Mouse (Mus musculus) kidney, embryonic 14.5 days (tissue): ENCODE results near the gene Syce2. TPM values are rescaled to one million over a fixed set of nuclear protein-coding genes. Genes with fewer than 3 reads are reported as not detected.
A peak's percentile ranks its signal among the peaks of the same experiment; 100 is the strongest.

Experiments used
- ATAC-seq: fragments of 200-750 bp; cut with Nextera tagmentation; 2 replicates; pipeline ENCODE4 v1.8.0; 2017; ENCODE audit warnings: moderate number of reproducible peaks, mild to moderate bottlenecking, moderate TSS enrichment, moderate library complexity; ENCODE audit not compliant: low FRiP score, low TSS enrichment
- H3K27ac ChIP-seq: fragments of 300-500 bp; sonication (generic); 2 replicates; pipeline ENCODE4 v1.5.1; 2014; ENCODE audit warnings: low read depth, mild to moderate bottlenecking, low read length, moderate library complexity, mixed read lengths
- H3K27me3 ChIP-seq: fragments of 300-500 bp; sonication (generic); 2 replicates; pipeline ENCODE4 v1.6.1; 2014; ENCODE audit warnings: mild to moderate bottlenecking, low read length; ENCODE audit not compliant: control insufficient read depth, insufficient read depth
- H3K36me3 ChIP-seq: fragments of 300-500 bp; sonication (generic); 2 replicates; pipeline ENCODE4 v1.6.1; 2014; ENCODE audit warnings: low read length, mixed read lengths; ENCODE audit not compliant: control insufficient read depth, insufficient read depth
- H3K4me1 ChIP-seq: fragments of 300-500 bp; sonication (generic); 2 replicates; pipeline ENCODE4 v1.6.1; 2014; ENCODE audit warnings: low read length, mixed read lengths; ENCODE audit not compliant: control insufficient read depth, insufficient read depth
- H3K4me2 ChIP-seq: fragments of 300-500 bp; sonication (generic); replicated peaks from 2 replicates; pipeline ENCODE4 v1.6.1; 2014; ENCODE audit warnings: low read depth, mild to moderate bottlenecking, low read length
- H3K4me3 ChIP-seq: fragments of 300-500 bp; sonication (generic); 2 replicates; pipeline ENCODE4 v1.5.1; 2014; ENCODE audit warnings: mild to moderate bottlenecking, low read length
- H3K9ac ChIP-seq: fragments of 300-500 bp; sonication (generic); 2 replicates; pipeline ENCODE4 v1.6.1; 2014; ENCODE audit warnings: low read depth, mild to moderate bottlenecking, low read length, moderate library complexity
- H3K9me3 ChIP-seq: fragments of 300-500 bp; sonication (generic); 2 replicates; pipeline ENCODE4 v1.6.1; 2016; ENCODE audit warnings: low read length; ENCODE audit not compliant: control insufficient read depth
- WGBS: fragments of 180-500 bp; shearing (Covaris S2); extraction: QIAGEN DNeasy Blood & Tissue Kit; methylation state at CpG from one replicate; pipeline ENCODE4 v1.1.7; 2014; 5-methylcytosine and 5-hydroxymethylcytosine counted together
- microRNA-seq: library from miRNA; unstranded; fragments of <30 nt; microRNA quantifications from one replicate; pipeline ENCODE4, GENCODE M21; 2016
- polyA plus RNA-seq: library from polyadenylated mRNA; unstranded; fragments of >200 nt; fragmentation: Nextera tagmentation; extraction: Ambion mirVana; gene quantifications from 2 replicates; pipeline ENCODE4 v1.2.1, GENCODE M21; 2014

The Syce2 gene
- polyA plus RNA-seq, 1 experiment from 2014 or later = 73.0 TPM

- peak overlapping the region; percentile 34; the same call in 1 of the 2 replicates for H3K9ac ChIP-seq
- peaks cover 60% of the 10 kb centered on the region for H3K27me3 ChIP-seq
- 22% methylated on average over 21 of the region's 23 CpGs for WGBS
- no peaks in the 10 kb centered on the region for H3K36me3 ChIP-seq
- peaks cover 9% of the 10 kb centered on the region; the same call in 1 of the 2 replicates for H3K4me1 ChIP-seq
- ATAC-seq = peak; percentile 56; the same call in 1 of the 2 replicates
- peak overlapping the region; percentile 65 for H3K4me2 ChIP-seq
- H3K27ac ChIP-seq = no peak overlapping the region
- peak overlapping the region; percentile 46 for H3K4me3 ChIP-seq
- no peaks in the 10 kb centered on the region; the same call in 1 of the 2 replicates for H3K9me3 ChIP-seq
These were observed 64.4 kb downstream of the Syce2 start for GRCm38 (mm10) chr8:84936041-84936961.

- WGBS = under 1% methylated on average over 47 of the region's 50 CpGs
- no peak within 1 kb of the TSS for H3K27ac ChIP-seq
- H3K27me3 ChIP-seq = peaks cover 57% of the 10 kb centered on the region
- H3K9ac ChIP-seq = peak within 1 kb of the TSS; percentile 34; the same call in 1 of the 2 replicates
- no peaks in the 10 kb centered on the region; the same call in 1 of the 2 replicates for H3K9me3 ChIP-seq
- H3K4me1 ChIP-seq = peaks cover 9% of the 10 kb centered on the region; the same call in 1 of the 2 replicates
- no peaks in the 10 kb centered on the region for H3K36me3 ChIP-seq
- peak within 1 kb of the TSS; percentile 65 for H3K4me2 ChIP-seq
- peak; percentile 59 for ATAC-seq
- H3K4me3 ChIP-seq = peak within 1 kb of the TSS; percentile 46
These were observed 65.1 kb downstream of the Syce2 start, which contains the start of gene Mast1 for GRCm38 (mm10) chr8:84936962-84937546. Gene Mast1, minus strand, starts transcription at chr8:84937359.

Small RNAs within 50 kb of the gene (microRNA-seq; reads per million reads assigned to microRNA genes)
- not detected for gene Gm24197
- gene Mir7069 = 4.4 reads per million, percentile 18 among the genes with 10 or more reads in this experiment

Other genes with a start within 250 kb of the Syce2 start
- 81.9 and 88.9 TPM in 2 replicates for gene Ier2, start 209.3 kb upstream of the Syce2 start, polyA plus RNA-seq
- 65.4 and 82.3 TPM in 2 replicates for gene Trmt1, start 185.8 kb upstream of the Syce2 start, polyA plus RNA-seq
- 28.1 and 33.1 TPM in 2 replicates for gene Nacc1, start 184.2 kb upstream of the Syce2 start, polyA plus RNA-seq
- gene Lyl1, start 170.7 kb upstream of the Syce2 start, polyA plus RNA-seq = 6.3 and 8.9 TPM in 2 replicates
- gene G430095P16Rik, start 149.1 kb upstream of the Syce2 start, polyA plus RNA-seq = 1.7 and 2.8 TPM in 2 replicates
- 9.4 and 10.9 TPM in 2 replicates for gene Nfix, start 71.8 kb upstream of the Syce2 start, polyA plus RNA-seq
- gene Dand5, start 49.3 kb upstream of the Syce2 start, polyA plus RNA-seq = 5.9 and 6.0 TPM in 2 replicates
- 49.2 and 54.2 TPM in 2 replicates for gene Gadd45gip1, start 40.6 kb upstream of the Syce2 start, polyA plus RNA-seq
- gene Rad23a, start 31.4 kb upstream of the Syce2 start, polyA plus RNA-seq = 124 and 125 TPM in 2 replicates
- gene Calr, start 25.2 kb upstream of the Syce2 start, polyA plus RNA-seq = 758 and 944 TPM in 2 replicates
- 90.4 and 105 TPM in 2 replicates for gene Farsa, start 15.1 kb upstream of the Syce2 start, polyA plus RNA-seq
- 28.6 and 43.3 TPM in 2 replicates for gene Gcdh, start 21.8 kb downstream of the Syce2 start, polyA plus RNA-seq
- gene Klf1, start 29.8 kb downstream of the Syce2 start, polyA plus RNA-seq = 1.2 and 1.7 TPM in 2 replicates
- gene Dnase2a, start 36.4 kb downstream of the Syce2 start, polyA plus RNA-seq = 10.8 and 12.1 TPM in 2 replicates
- gene Mast1, start 65.2 kb downstream of the Syce2 start, polyA plus RNA-seq = 0.21 and 0.35 TPM in 2 replicates
- gene Rtbdn, start 74.9 kb downstream of the Syce2 start, polyA plus RNA-seq = 0.16 TPM in 1 of 2 replicates, not detected in the other
- not detected in 2 replicates for gene Gm49661, start 97.3 kb downstream of the Syce2 start, polyA plus RNA-seq
- 965 and 1,048 TPM in 2 replicates for gene Prdx2, start 97.5 kb downstream of the Syce2 start, polyA plus RNA-seq
- gene Rnaseh2a, start 97.7 kb downstream of the Syce2 start, polyA plus RNA-seq = 143 and 154 TPM in 2 replicates
- gene Junb, start 106.6 kb downstream of the Syce2 start, polyA plus RNA-seq = 7.3 and 10.0 TPM in 2 replicates
- gene Hook2, start 118.5 kb downstream of the Syce2 start, polyA plus RNA-seq = 14.6 and 18.7 TPM in 2 replicates
- gene Best2, start 142.4 kb downstream of the Syce2 start, polyA plus RNA-seq = not detected in 2 replicates
- 109 and 180 TPM in 2 replicates for gene Asna1, start 153.2 kb downstream of the Syce2 start, polyA plus RNA-seq
- gene Trir, start 154.7 kb downstream of the Syce2 start, polyA plus RNA-seq = 163 and 211 TPM in 2 replicates
- gene Tnpo2, start 164.8 kb downstream of the Syce2 start, polyA plus RNA-seq = 15.6 and 19.7 TPM in 2 replicates
- 24.4 and 29.6 TPM in 2 replicates for gene Fbxw9, start 187.9 kb downstream of the Syce2 start, polyA plus RNA-seq
- gene Gm5741, start 195.9 kb downstream of the Syce2 start, polyA plus RNA-seq = 1.1 TPM in 1 of 2 replicates, not detected in the other
- 74.4 and 85.8 TPM in 2 replicates for gene Dhps, start 199.6 kb downstream of the Syce2 start, polyA plus RNA-seq
- 161 and 174 TPM in 2 replicates for gene Wdr83os, start 208.6 kb downstream of the Syce2 start, polyA plus RNA-seq
- 43.4 and 44.9 TPM in 2 replicates for gene Wdr83, start 209.2 kb downstream of the Syce2 start, polyA plus RNA-seq
- 23.3 and 33.9 TPM in 2 replicates for gene Man2b1, start 211.2 kb downstream of the Syce2 start, polyA plus RNA-seq